ENCODE assay signal across 15 mouse cellular contexts in the genomic region with DNA sequence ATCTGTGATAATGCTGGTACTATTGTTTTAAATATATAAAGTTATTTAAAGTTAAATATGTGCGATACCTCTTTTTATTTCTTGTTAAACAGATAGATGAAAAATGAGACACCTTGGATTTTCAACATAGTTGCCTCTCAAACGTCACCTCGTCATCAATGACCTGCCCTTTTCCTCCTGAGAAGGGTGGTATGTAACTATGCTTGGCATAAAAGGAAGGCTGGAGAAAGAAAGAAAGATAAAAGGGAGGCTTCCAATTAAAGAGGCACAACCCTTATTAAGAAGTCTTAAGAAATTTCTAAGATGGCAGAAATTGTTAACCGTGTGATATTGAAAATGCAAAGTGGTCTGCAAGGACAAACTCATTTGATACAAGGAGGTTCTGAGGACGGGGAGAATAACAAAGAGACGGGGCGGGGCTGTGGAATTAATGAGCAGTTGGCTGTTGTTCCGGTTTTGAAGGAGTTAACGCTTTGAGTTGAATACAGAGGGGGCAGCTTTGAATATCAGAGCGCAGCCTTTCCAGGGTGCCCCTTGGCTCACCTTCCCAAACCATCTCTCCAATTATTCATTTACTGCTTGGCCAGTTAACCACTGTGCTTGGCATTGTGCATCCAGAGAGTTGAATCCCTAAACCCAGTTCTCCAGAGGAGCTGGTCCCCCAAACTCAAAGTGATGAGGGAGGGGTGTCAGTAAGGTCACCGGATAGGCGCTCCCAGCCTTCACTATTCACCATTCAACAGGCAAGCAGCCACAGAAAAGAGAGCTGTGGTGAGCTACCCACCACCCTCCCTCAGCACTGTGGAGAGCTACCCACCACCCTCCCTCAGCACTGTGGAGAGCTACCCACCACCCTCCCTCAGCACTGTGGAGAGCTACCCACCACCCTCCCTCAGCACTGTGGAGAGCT.
A peak's percentile ranks its signal among the peaks of the same experiment; 100 is the strongest.
DNase-seq lines count a peak whose midpoint lies in the region; ATAC-seq and TF ChIP-seq lines count a peak whose summit lies in the region.
"Had no signal": no experiment of that assay in that cellular context is flagged by ENCODE, and none has a peak within 500 bp of the region (broad histone marks: within the 10 kb centered on the region; RNA-seq: fewer than 3 reads in every experiment).

No protein-coding gene starts in this region.

- no peak overlapping the region for H3K4me3 ChIP-seq in forebrain, postnatal 0 days (ENCODE audit: low read depth, low read length)
- H3K4me3 ChIP-seq in midbrain, embryonic 12.5 days: no peak overlapping the region
- H3K4me3 ChIP-seq in neural tube, embryonic 15.5 days (replicated peaks): no peak overlapping the region

- 7% methylated on average over 12 of the region's 12 CpGs for WGBS in forebrain, postnatal 0 days
- WGBS in midbrain, embryonic 12.5 days: 8% methylated on average over 12 of the region's 12 CpGs
- WGBS in neural tube, embryonic 15.5 days: 8% methylated on average over 12 of the region's 12 CpGs

- H3K9me3 ChIP-seq in forebrain, postnatal 0 days (ENCODE audit: low read length): no peaks in the 10 kb centered on the region
- no peaks in the 10 kb centered on the region for H3K9me3 ChIP-seq in midbrain, embryonic 12.5 days
- no peaks in the 10 kb centered on the region for H3K9me3 ChIP-seq in neural tube, embryonic 15.5 days (replicated peaks)

- peak overlapping the region; percentile 23 for H3K4me2 ChIP-seq in forebrain, postnatal 0 days (ENCODE audit: low read depth)
- peak overlapping the region; percentile 34 for H3K4me2 ChIP-seq in midbrain, embryonic 12.5 days (replicated peaks)
- peak overlapping the region; percentile 28 for H3K4me2 ChIP-seq in neural tube, embryonic 15.5 days
- H3K4me2 ChIP-seq: liver, embryonic 11.5 days had no signal

- no peaks in the 10 kb centered on the region for H3K27me3 ChIP-seq in forebrain, postnatal 0 days (ENCODE audit: insufficient read depth, low read length)
- no peaks in the 10 kb centered on the region for H3K27me3 ChIP-seq in midbrain, embryonic 12.5 days
- no peaks in the 10 kb centered on the region for H3K27me3 ChIP-seq in neural tube, embryonic 15.5 days (replicated peaks)
- H3K27me3 ChIP-seq: CH12.LX had no signal

- DNase-seq in embryo, embryonic 9.5 days (ENCODE audit: extremely low spot score): peak; percentile 38
- DNase-seq in forebrain, postnatal 0 days: peak; percentile 16
- no peak for DNase-seq in left cerebral cortex, adult 9 months (ENCODE audit: low spot score in 2 of 2)
- DNase-seq in lung, adult 18-20 months: no peak
- no peak for DNase-seq in natural killer cell, adult 2 months (ENCODE audit: low spot score in 2 of 2)
- DNase-seq: adrenal gland, postnatal 36 days; cerebellum, adult 11 months; kidney, postnatal 36 days; lung, postnatal 14 days had no signal

- no peak overlapping the region for H3K27ac ChIP-seq in forebrain, postnatal 0 days (ENCODE audit: low read depth, low read length)
- H3K27ac ChIP-seq in midbrain, embryonic 12.5 days (replicated peaks): no peak overlapping the region
- H3K27ac ChIP-seq in neural tube, embryonic 15.5 days (replicated peaks): no peak overlapping the region

- H3K36me3 ChIP-seq in forebrain, postnatal 0 days (ENCODE audit: insufficient read depth): no peaks in the 10 kb centered on the region
- H3K36me3 ChIP-seq in midbrain, embryonic 12.5 days: no peaks in the 10 kb centered on the region
- no peaks in the 10 kb centered on the region for H3K36me3 ChIP-seq in neural tube, embryonic 15.5 days

- peaks cover 6% of the 10 kb centered on the region for H3K4me1 ChIP-seq in forebrain, postnatal 0 days (ENCODE audit: insufficient read depth)
- H3K4me1 ChIP-seq in midbrain, embryonic 12.5 days: peaks cover 13% of the 10 kb centered on the region
- peaks cover 6% of the 10 kb centered on the region; the same call in 1 of the 2 replicates for H3K4me1 ChIP-seq in neural tube, embryonic 15.5 days

- TF ChIP-seq CTCF in forebrain, postnatal 0 days (IDR thresholded peaks at IDR 0.05; ENCODE audit: low read depth): no peak

- H3K9ac ChIP-seq in forebrain, postnatal 0 days: no peak overlapping the region
- H3K9ac ChIP-seq in midbrain, embryonic 12.5 days (replicated peaks): no peak overlapping the region
- no peak overlapping the region for H3K9ac ChIP-seq in neural tube, embryonic 15.5 days (replicated peaks)

- ATAC-seq in forebrain, postnatal 0 days: peak; percentile 20; the same call in 1 of the 2 replicates
- peak; percentile 82 for ATAC-seq in midbrain, embryonic 12.5 days (ENCODE audit: low FRiP score, low read depth)
- ATAC-seq in neural tube, embryonic 15.5 days (ENCODE audit: low FRiP score): no peak
- ATAC-seq in erythroblast, adult 5-6 weeks (replicated peaks; ENCODE audit: low FRiP score, poor library complexity, severe bottlenecking): no peak
- ATAC-seq: intestine, postnatal 0 days had no signal

Comparison
In these comparisons a context has a peak if more than half of its experiments do, and no peak if none do; other contexts are left out.
1. DNase-seq: peak in embryo, embryonic 9.5 days (single experiment) and forebrain, postnatal 0 days (single experiment); none in left cerebral cortex, adult 9 months (0 of 2), lung, adult 18-20 months (0 of 2) and natural killer cell, adult 2 months (0 of 2).
2. ATAC-seq: peak in forebrain, postnatal 0 days (single experiment) and midbrain, embryonic 12.5 days (single experiment); none in neural tube, embryonic 15.5 days (single experiment) and erythroblast, adult 5-6 weeks (single experiment).
3. Peak in every context shown above with its lines, with median percentiles within 50 percentile points of each other: H3K4me2 ChIP-seq.